Mouse (Mus musculus) spleen, adult 18-20 months (tissue): Measurements from ENCODE around the gene Cox7a1.
"Not testable (repeated sequence)": the region's sequence is repeated elsewhere in the genome, so short reads cannot be mapped to it uniquely, and the experiment has no call there.

Experiments
- DNase-seq, 2 experiments: peaks; one replicate each; pipeline ENCODE4 v3.0.0; 2022; ENCODE audit warnings: mixed read lengths in 2 of 2

The Cox7a1 gene

GRCm38 (mm10) chr7:30193581-30194100 is 9.7 kb downstream of the Cox7a1 start:
- DNase-seq, result peak; percentile 73 to 82

GRCm38 (mm10) chr7:30194101-30194831 is 10.3 kb downstream of the Cox7a1 start:
- DNase-seq, result peak in 1 of 2 experiments; percentile 28

- DNase-seq, result peak; percentile 91 to 94
Measured at GRCm38 (mm10) chr7:30194884-30195283, 10.9 kb downstream of the Cox7a1 start.

- DNase-seq, result no peak
Measured at GRCm38 (mm10) chr7:30195461-30195860, 11.5 kb downstream of the Cox7a1 start.

DNA sequence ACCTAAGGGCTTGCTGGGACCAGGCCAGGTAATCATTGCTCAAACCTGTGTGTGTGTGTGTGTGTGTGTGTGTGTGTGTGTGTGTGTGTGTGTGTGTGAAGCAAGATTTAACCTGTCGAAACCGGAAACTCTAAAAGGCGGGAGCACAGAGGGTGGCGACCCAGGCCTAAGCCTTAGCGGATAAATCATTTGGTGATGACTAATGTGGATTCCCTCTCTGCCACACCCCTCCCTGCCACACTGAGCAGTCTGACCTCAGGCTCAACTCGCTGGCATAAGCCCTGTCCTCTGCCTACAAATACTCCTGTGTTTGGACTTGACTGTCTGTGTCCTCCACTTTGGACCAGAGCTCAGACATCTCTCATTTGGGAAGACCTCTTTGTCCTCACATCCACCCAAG is 12.2 kb downstream of the Cox7a1 start:
- no peak for DNase-seq

DNA sequence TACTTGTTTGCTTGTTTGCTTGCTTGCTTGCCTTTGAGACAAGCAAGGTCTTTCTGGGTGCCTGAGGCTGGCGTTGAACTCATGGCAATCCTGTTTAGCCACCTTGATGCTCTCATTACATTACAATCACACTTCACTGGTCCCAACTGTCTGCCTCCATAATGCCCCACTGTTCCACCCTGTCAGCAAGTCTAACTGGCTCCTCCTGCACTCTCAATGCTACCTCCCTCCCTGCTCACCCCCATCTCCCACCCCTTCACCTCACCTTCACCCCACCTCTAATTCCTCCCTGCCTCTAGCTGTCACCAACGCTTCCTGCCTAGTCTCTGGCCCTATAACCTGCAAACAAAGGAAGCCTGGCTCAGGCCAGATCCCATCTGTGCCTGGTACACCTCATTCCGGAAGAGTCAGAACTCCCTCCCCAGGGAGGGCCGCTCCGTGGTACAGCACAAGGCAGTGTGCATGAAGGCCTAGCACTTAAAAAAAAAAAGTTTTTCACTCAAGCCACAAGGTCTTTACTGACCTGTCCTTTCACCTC is 13.7 kb downstream of the Cox7a1 start:
- no peak for DNase-seq

DNA sequence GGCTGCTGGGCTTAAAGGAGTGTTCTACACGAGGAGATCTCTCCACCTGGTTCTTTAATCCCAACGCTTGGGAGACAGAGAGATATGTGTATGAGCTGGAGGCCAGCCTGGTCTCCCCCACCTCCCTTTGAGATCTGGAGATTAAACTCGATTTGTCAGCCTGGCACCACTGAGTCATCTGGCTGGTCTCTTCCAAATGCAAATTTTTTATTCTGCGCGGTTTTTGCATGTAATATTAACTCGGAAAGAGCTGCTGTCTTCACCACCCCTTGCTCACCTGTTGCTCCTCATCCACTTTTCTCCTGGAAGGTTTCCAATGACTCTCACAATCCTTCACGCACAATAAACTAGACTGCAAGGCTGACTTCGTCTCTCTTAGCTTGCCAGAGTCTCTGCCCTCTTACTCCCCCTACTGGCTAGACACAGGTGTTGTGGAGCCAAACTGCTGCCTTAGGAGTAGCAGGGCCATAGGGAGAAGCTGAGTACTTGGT is 14.6 kb downstream of the Cox7a1 start, which contains the start of gene Capns1:
Gene Capns1 (minus strand): TSS at position 331 of the 491 bp plus-strand sequence.
- peak in 1 of 2 experiments; percentile 44 for DNase-seq

DNA sequence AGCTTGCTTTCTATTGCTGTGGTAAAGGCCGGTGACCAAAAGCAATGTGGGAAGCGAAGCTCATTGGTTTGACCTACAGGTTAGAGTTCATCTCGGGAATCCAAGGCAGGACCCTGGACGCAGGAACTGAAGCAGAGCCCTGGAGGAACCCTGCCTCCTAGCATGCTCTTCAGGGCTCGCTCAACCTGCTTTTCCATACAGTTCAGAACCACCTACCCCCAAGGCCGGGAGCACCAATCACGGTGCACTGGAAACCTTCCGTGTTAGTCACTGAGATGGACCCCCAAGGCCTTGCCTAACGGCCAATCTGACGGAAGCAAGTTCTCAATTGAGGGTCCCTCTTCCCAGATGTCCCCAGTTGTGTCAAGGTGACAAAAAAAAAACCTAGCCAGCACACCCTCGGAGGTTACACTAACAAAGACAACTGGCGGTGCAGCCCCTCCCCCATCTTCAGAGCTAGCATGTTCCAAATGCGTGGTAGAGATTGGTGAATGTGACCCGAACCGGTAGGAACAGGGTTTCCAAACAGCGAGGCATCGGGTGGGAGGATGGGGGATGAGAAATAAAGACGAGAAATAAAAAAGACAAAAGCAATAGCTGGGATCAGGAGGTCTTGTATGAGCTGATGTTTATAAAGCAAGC is 15.7 kb downstream of the Cox7a1 start:
- no peak for DNase-seq

- DNase-seq, result no peak
Measured at GRCm38 (mm10) chr7:30200200-30200599, 16.3 kb downstream of the Cox7a1 start.

DNA sequence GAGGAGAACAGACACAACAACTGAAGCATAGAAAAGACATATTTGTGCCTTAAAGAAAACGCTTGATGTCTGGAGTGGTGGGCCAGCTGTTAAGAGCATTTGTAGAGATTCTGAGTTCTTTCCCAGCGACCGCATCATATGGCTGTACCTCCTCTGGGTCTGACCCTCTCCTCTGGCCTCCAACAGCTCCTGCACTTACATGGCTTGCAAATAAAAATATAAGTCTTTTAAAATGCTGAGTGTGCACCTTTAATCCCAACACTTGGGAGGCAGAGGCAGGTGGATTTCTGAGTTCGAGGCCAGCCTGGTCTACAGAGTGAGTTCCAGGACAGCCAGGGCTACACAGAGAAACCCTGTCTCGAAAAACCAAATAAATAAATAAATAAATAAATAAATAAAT is 16.7 kb downstream of the Cox7a1 start:
- DNase-seq, result not testable (repeated sequence)

GRCm38 (mm10) chr7:30202895-30203690 is 19.1 kb downstream of the Cox7a1 start:
- DNase-seq, result no peak

- no peak for DNase-seq
Measured at GRCm38 (mm10) chr7:30204380-30204779, 20.4 kb downstream of the Cox7a1 start.

- peak in 1 of 2 experiments; percentile 66 for DNase-seq
Measured at GRCm38 (mm10) chr7:30205383-30205782, 21.4 kb downstream of the Cox7a1 start.

DNA sequence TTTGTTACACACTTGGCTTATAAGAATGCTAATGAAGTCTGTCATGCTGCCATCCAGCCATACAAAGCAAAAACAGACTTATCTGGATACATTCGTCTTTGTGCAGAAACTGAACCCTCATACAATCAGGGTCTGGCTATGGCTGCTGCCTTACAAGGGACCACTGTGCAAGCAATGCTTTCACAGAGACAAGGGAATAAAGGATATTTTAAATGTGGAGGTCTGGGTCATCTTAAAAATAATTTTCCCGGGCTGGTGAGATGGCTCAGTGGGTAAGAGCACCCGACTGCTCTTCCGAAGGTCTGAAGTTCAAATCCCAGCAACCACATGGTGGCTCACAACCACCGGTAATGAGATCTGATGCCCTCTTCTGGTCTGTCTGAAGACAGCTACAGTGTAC is 22.4 kb downstream of the Cox7a1 start:
- not testable (repeated sequence) for DNase-seq

GRCm38 (mm10) chr7:30211025-30211424 is 27.1 kb downstream of the Cox7a1 start:
- no peak for DNase-seq

DNA sequence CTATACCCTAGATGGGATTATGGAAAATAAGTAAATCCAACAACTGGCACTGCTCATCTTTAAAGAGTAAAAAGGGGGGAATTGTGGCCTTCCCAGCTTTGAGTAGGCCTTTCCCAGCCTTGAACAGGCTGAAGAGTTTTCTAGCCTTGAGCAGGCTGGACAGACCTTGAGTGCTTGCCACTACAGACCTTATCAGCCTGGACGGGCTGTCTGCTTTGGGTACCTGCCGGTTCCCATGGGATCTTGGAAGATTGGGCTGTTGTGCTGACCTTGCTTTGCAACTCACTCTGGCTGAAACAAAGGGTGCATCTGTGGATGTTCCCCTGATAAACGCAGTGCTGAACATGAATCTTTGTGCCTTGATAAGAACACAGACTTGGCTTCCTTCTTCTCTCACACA is 29.9 kb downstream of the Cox7a1 start:
- DNase-seq, result no peak

GRCm38 (mm10) chr7:30215875-30216274 is 31.9 kb downstream of the Cox7a1 start:
- DNase-seq, result no peak

DNA sequence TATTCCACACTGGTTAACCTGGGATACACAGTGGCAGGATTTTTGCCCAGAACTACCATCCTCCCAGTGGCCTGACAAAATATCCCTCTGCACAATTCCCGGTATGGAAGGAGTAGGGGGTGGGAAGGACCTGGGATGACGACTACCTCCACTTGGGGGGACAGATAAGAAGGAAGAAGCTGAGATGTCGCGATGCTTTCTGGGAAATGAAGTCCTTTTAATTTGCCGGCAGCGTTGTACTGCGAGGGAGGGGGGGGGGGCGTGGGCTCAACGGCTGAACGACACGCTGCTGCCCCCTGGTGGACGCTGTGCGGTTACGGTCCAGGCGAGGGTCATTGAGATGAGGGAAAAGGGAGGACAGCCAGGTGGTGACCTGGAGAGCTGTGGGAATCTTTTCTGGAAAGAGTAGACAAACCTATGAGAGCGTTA is 32.8 kb downstream of the Cox7a1 start:
- DNase-seq, result peak; percentile 35 to 73

GRCm38 (mm10) chr7:30217277-30217676 is 33.3 kb downstream of the Cox7a1 start:
- DNase-seq, result no peak

DNA sequence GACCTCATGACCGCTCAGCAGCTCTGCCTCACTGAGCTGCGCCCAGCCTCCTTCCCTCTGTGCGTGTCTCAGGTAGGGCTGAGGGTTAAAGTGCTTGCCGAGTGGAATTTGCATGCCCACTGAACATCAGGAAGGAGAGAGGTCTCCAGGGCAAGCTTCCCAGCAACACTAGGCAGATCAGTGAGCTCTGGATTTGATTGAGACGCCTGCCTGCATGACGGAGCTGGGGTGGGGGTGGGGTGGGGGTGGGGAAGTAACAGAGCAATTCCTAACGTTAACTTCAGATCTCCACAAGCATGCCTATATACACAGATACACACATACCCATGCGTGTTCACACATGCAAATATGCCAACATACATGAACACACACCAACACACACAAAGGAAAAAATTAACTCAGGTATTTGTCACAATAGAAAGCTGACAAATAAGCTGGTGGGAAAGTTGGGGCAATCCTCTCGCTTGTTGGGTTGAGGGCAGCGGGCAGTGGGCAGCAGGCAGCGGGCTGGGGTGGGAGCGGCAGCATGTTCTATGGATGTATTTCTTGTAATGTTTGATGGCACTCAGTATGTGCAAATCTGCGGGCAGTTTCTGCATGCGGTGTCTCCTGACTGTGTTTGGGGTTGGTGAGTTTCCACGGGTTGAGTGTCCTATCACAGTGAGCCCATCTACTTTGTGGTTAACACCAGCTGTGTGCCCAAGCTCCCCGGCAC is 35.5 kb downstream of the Cox7a1 start:
- no peak for DNase-seq

DNA sequence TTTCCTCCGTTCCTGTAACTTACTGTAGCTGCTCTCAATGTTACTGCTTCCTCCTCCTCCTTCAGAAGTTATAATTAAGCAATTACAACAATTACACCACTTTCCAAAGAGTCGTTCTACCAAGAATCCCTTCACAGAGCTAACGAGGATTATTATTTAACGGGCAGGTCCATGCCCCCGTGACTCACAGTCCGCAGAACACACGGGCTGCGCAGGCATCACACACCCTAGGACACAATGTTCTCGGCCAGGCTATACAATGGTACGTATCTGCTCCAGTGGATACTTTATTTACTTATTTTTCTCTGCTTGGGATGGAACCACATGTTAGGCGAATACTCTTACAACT is 36.0 kb downstream of the Cox7a1 start:
- DNase-seq, result no peak

- no peak for DNase-seq
Measured at GRCm38 (mm10) chr7:30221433-30221832, 37.5 kb downstream of the Cox7a1 start.
